ENCODE assay signal across 8 mouse cellular contexts in genomic region chr12:105454258-105455062, GRCm38 (mm10). TPM values are rescaled to one million over a fixed set of nuclear protein-coding genes. Genes with fewer than 3 reads are reported as not detected.
DNase-seq lines count a peak whose midpoint lies in the region; ATAC-seq lines count a peak whose summit lies in the region.

No protein-coding gene starts in this region.

- H3K36me3 ChIP-seq in kidney, embryonic 15.5 days, result no peaks in the 10 kb centered on the region
- H3K36me3 ChIP-seq in liver, embryonic 16.5 days (ENCODE audit: control insufficient read depth, insufficient read depth), result no peaks in the 10 kb centered on the region

- peak overlapping the region; percentile 96 for H3K4me2 ChIP-seq in kidney, embryonic 15.5 days
- H3K4me2 ChIP-seq in liver, embryonic 16.5 days (ENCODE audit: low read depth, low read length), result no peak overlapping the region; the same call in 1 of the 2 replicates

- H3K4me1 ChIP-seq in kidney, embryonic 15.5 days, result peaks cover 35% of the 10 kb centered on the region
- no peaks in the 10 kb centered on the region for H3K4me1 ChIP-seq in liver, embryonic 16.5 days (ENCODE audit: control insufficient read depth, low read depth, low read length)

- 2% methylated on average over 21 of the region's 21 CpGs for WGBS in kidney, embryonic 15.5 days
- 7% methylated on average over 21 of the region's 21 CpGs for WGBS in liver, embryonic 16.5 days (ENCODE audit: insufficient replicate concordance)

- 0 out of 2 replicates have a peak overlapping the region, but pooled peaks have one; percentile 22 for H3K27ac ChIP-seq in kidney, embryonic 15.5 days
- no peak overlapping the region for H3K27ac ChIP-seq in liver, embryonic 16.5 days (ENCODE audit: low read length)

- DNase-seq in kidney, adult 18-20 months, result no peak
- no peak for DNase-seq in left cerebral cortex, adult 8-10 months (ENCODE audit: low spot score in 2 of 2)
- DNase-seq in ovary, postnatal 10 days (ENCODE audit: low spot score), result no peak

- H3K9me3 ChIP-seq in kidney, embryonic 15.5 days (replicated peaks), result no peaks in the 10 kb centered on the region
- H3K9me3 ChIP-seq in liver, embryonic 16.5 days (replicated peaks; ENCODE audit: control insufficient read depth, low read length), result no peaks in the 10 kb centered on the region

- H3K27me3 ChIP-seq in kidney, embryonic 15.5 days, result no peaks in the 10 kb centered on the region
- peaks cover 16% of the 10 kb centered on the region for H3K27me3 ChIP-seq in liver, embryonic 16.5 days (ENCODE audit: control insufficient read depth, insufficient read depth, low read depth, low read length)

- H3K9ac ChIP-seq in kidney, embryonic 15.5 days, result peak overlapping the region; percentile 62
- H3K9ac ChIP-seq in liver, embryonic 16.5 days (ENCODE audit: low read depth, low read length), result no peak overlapping the region

- ATAC-seq in kidney, embryonic 15.5 days (replicated peaks; ENCODE audit: low FRiP score), result peak; percentile 69
- ATAC-seq in common myeloid progenitor, adult 5-6 weeks (replicated peaks; ENCODE audit: low read depth, poor library complexity, severe bottlenecking), result 0 out of 2 replicates have a peak, but pooled peaks have one; percentile 31
- ATAC-seq in hematopoietic stem cell, adult 5-6 weeks (replicated peaks in 1 of 2; ENCODE audit: insufficient read depth in 1 of 2, low FRiP score in 2 of 2, low TSS enrichment in 1 of 2, low read depth in 1 of 2, poor library complexity in 2 of 2, severe bottlenecking in 2 of 2), result peak; percentile 24 to 38; a peak in 3 of 4 replicates
- ATAC-seq in liver, embryonic 16.5 days (ENCODE audit: low read depth), result no peak
- no peak for ATAC-seq in megakaryocyte-erythroid progenitor cell, adult 5-6 weeks (replicated peaks; ENCODE audit: low FRiP score, low TSS enrichment, poor library complexity, severe bottlenecking)

- peak overlapping the region; percentile 70 for H3K4me3 ChIP-seq in kidney, embryonic 15.5 days (replicated peaks)
- H3K4me3 ChIP-seq in liver, embryonic 16.5 days (ENCODE audit: low read depth, low read length), result peak overlapping the region; percentile 33

RNA-seq across cellular contexts. Expression of gene D430019H16Rik, which starts 0.8 kb away (rescaled TPM):
- 1.4 and 1.7 TPM in 2 replicates for polyA plus RNA-seq in kidney, embryonic 15.5 days (2015; fragmentation: Nextera tagmentation; extraction: Ambion mirVana)
- total RNA-seq in common myeloid progenitor, adult 5-6 weeks (2017), result not detected in 2 replicates
- total RNA-seq in hematopoietic stem cell, adult 5-6 weeks (2017), result 0.19 TPM in 1 of 2 replicates, not detected in the other
- 0.04 and 0.05 TPM in 2 replicates for polyA plus RNA-seq in liver, embryonic 16.5 days (2015; fragmentation: Nextera tagmentation; extraction: Ambion mirVana)
- not detected in 2 replicates for total RNA-seq in megakaryocyte-erythroid progenitor cell, adult 5-6 weeks (2014; fragmentation: Nextera tagmentation)
- not detected in 2 replicates for total RNA-seq in megakaryocyte-erythroid progenitor cell, adult 5-6 weeks (2017)
- 10 to 100 TPM; 76.3 to 85.8 (median 82.5) TPM for total RNA-seq in left cerebral cortex, adult 8-10 months (2022)

Comparison
In these comparisons a context has a peak if more than half of its experiments do, and no peak if none do; other contexts are left out.
1. ATAC-seq: peak in kidney, embryonic 15.5 days (single experiment), common myeloid progenitor, adult 5-6 weeks (single experiment) and hematopoietic stem cell, adult 5-6 weeks (2 of 2); none in liver, embryonic 16.5 days (single experiment) and megakaryocyte-erythroid progenitor cell, adult 5-6 weeks (single experiment).
2. RNA of gene D430019H16Rik, which starts 0.8 kb away (total RNA-seq): 76.3 to 85.8 TPM in left cerebral cortex, adult 8-10 months; not detected in common myeloid progenitor, adult 5-6 weeks, 0.19 TPM in hematopoietic stem cell, adult 5-6 weeks and not detected in megakaryocyte-erythroid progenitor cell, adult 5-6 weeks; every median in the first group is over 10 times any median in the second.